Mouse (Mus musculus): ENCODE measurements around the gene Borcs6. TPM values are rescaled to one million over a fixed set of nuclear protein-coding genes. Genes with fewer than 3 reads are reported as not detected.

Gene Borcs6
- polyA plus RNA-seq, 1 experiment from 2014 or later: 20.1 TPM

GRCm38 (mm10) chr11:69088856-69089615 lies 29.5 kb downstream of the Borcs6 start:
- Histone ChIP-seq H3K4me2 (replicated peaks; ENCODE audit: low read depth, low read length) (peak overlapping the region; percentile 91), H3K36me3 (ENCODE audit: insufficient read depth, low read length) (0 out of 2 replicates have a peak, but pooled peaks cover 4% of the 10 kb centered on the region), H3K4me1 (ENCODE audit: insufficient read depth, low read depth, low read length) (peaks cover 10% of the 10 kb centered on the region), H3K4me3 (ENCODE audit: low read depth, low read length) (peak overlapping the region; percentile 99), H3K27ac (ENCODE audit: low read length) (peak overlapping the region; percentile 97), H3K9ac (replicated peaks; ENCODE audit: low read depth) (peak overlapping the region; percentile 100), H3K27me3 (replicated peaks; ENCODE audit: insufficient read depth, low read length) (no peaks in the 10 kb centered on the region), H3K9me3 (ENCODE audit: low read length) (no peaks in the 10 kb centered on the region)
- ATAC-seq: peak; percentile 20
- DNase-seq (ENCODE audit: low spot score): peak; percentile 61
- 10% methylated on average over 22 of the region's 25 CpGs for WGBS
- TF ChIP-seq EP300 (IDR thresholded peaks at IDR 0.05) (no peak), CTCF (IDR thresholded peaks at IDR 0.05) (no peak)

GRCm38 (mm10) chr11:69089616-69090290 lies 30.2 kb downstream of the Borcs6 start:
- H3K4me3 ChIP-seq (ENCODE audit: low read depth, low read length): peak overlapping the region; percentile 99
- H3K9me3 ChIP-seq (ENCODE audit: low read length): no peaks in the 10 kb centered on the region
- ATAC-seq: no peak
- H3K4me1 ChIP-seq (ENCODE audit: insufficient read depth, low read depth, low read length): peaks cover 10% of the 10 kb centered on the region
- no peaks in the 10 kb centered on the region for H3K27me3 ChIP-seq (replicated peaks; ENCODE audit: insufficient read depth, low read length)
- H3K27ac ChIP-seq (ENCODE audit: low read length): peak overlapping the region; percentile 97; the same call in 1 of the 2 replicates
- no peak for DNase-seq (ENCODE audit: low spot score)
- 0 out of 2 replicates have a peak, but pooled peaks cover 4% of the 10 kb centered on the region for H3K36me3 ChIP-seq (ENCODE audit: insufficient read depth, low read length)
- peak overlapping the region; percentile 100 for H3K9ac ChIP-seq (replicated peaks; ENCODE audit: low read depth)
- peak overlapping the region; percentile 91 for H3K4me2 ChIP-seq (replicated peaks; ENCODE audit: low read depth, low read length)
- TF ChIP-seq EP300 (IDR thresholded peaks at IDR 0.05) (no peak), CTCF (IDR thresholded peaks at IDR 0.05) (no peak)
- WGBS: 72% methylated on average over 12 of the region's 12 CpGs

- Histone ChIP-seq H3K4me1 (ENCODE audit: insufficient read depth, low read depth, low read length) (peaks cover 10% of the 10 kb centered on the region), H3K9ac (replicated peaks; ENCODE audit: low read depth) (0 out of 2 replicates have a peak overlapping the region, but pooled peaks have one; percentile 100)
These were observed 30.9 kb downstream of the Borcs6 start for GRCm38 (mm10) chr11:69090367-69090766.

GRCm38 (mm10) chr11:69091566-69092385 lies 32.3 kb downstream of the Borcs6 start:
- DNase-seq (ENCODE audit: low spot score) (no peak), ATAC-seq (no peak)
- H3K4me2 ChIP-seq (replicated peaks; ENCODE audit: low read depth, low read length): no peak overlapping the region
- TF ChIP-seq EP300 (IDR thresholded peaks at IDR 0.05): no peak
- no peak for TF ChIP-seq CTCF (IDR thresholded peaks at IDR 0.05)
- H3K4me1 ChIP-seq (ENCODE audit: insufficient read depth, low read depth, low read length): peaks cover 10% of the 10 kb centered on the region
- 58% methylated on average over 7 of the region's 7 CpGs for WGBS
- no peaks in the 10 kb centered on the region for H3K27me3 ChIP-seq (replicated peaks; ENCODE audit: insufficient read depth, low read length)
- H3K9me3 ChIP-seq (ENCODE audit: low read length): no peaks in the 10 kb centered on the region
- no peak overlapping the region for H3K9ac ChIP-seq (replicated peaks; ENCODE audit: low read depth)
- peak overlapping the region; percentile 27; the same call in 1 of the 2 replicates for H3K27ac ChIP-seq (ENCODE audit: low read length)
- no peak overlapping the region for H3K4me3 ChIP-seq (ENCODE audit: low read depth, low read length)
- 0 out of 2 replicates have a peak, but pooled peaks cover 4% of the 10 kb centered on the region for H3K36me3 ChIP-seq (ENCODE audit: insufficient read depth, low read length)

More at GRCm38 (mm10) chr11:69090367-69090766, 30.9 kb downstream of the Borcs6 start:
- Histone ChIP-seq H3K4me2 (replicated peaks; ENCODE audit: low read depth, low read length) (peak overlapping the region; percentile 91; the same call in 1 of the 2 replicates), H3K27me3 (replicated peaks; ENCODE audit: insufficient read depth, low read length) (no peaks in the 10 kb centered on the region), H3K36me3 (ENCODE audit: insufficient read depth, low read length) (0 out of 2 replicates have a peak, but pooled peaks cover 4% of the 10 kb centered on the region), H3K27ac (ENCODE audit: low read length) (peak overlapping the region; percentile 34; the same call in 1 of the 2 replicates), H3K9me3 (ENCODE audit: low read length) (no peaks in the 10 kb centered on the region), H3K4me3 (ENCODE audit: low read depth, low read length) (no peak overlapping the region)
- DNase-seq (ENCODE audit: low spot score) (no peak), ATAC-seq (no peak)
- no peak for TF ChIP-seq CTCF (IDR thresholded peaks at IDR 0.05)
- TF ChIP-seq EP300 (IDR thresholded peaks at IDR 0.05): no peak
- 37% methylated on average over 6 of the region's 6 CpGs for WGBS

GRCm38 (mm10) chr11:69092386-69092751 lies 32.9 kb downstream of the Borcs6 start:
- TF ChIP-seq CTCF (IDR thresholded peaks at IDR 0.05) (peak; percentile 89), EP300 (IDR thresholded peaks at IDR 0.05) (no peak)
- peaks cover 10% of the 10 kb centered on the region for H3K4me1 ChIP-seq (ENCODE audit: insufficient read depth, low read depth, low read length)
- H3K4me2 ChIP-seq (replicated peaks; ENCODE audit: low read depth, low read length): no peak overlapping the region
- H3K27ac ChIP-seq (ENCODE audit: low read length): 0 out of 2 replicates have a peak overlapping the region, but pooled peaks have one; percentile 0
- WGBS: 7% methylated on average over 3 of the region's 3 CpGs
- H3K4me3 ChIP-seq (ENCODE audit: low read depth, low read length): no peak overlapping the region
- no peaks in the 10 kb centered on the region for H3K27me3 ChIP-seq (replicated peaks; ENCODE audit: insufficient read depth, low read length)
- DNase-seq (ENCODE audit: low spot score): peak; percentile 86
- H3K9me3 ChIP-seq (ENCODE audit: low read length): no peaks in the 10 kb centered on the region
- ATAC-seq: no peak
- no peak overlapping the region for H3K9ac ChIP-seq (replicated peaks; ENCODE audit: low read depth)
- 0 out of 2 replicates have a peak, but pooled peaks cover 4% of the 10 kb centered on the region for H3K36me3 ChIP-seq (ENCODE audit: insufficient read depth, low read length)

All from lung, postnatal 0 days (tissue).